Mouse (Mus musculus) liver (tissue): ENCODE results near the gene Cdc25a.

Experiments used
- DNase-seq: peaks from one replicate; pipeline ENCODE4 v3.0.0-alpha.2; 2020; ENCODE audit warnings: mixed read lengths

Cdc25a gene

DNA sequence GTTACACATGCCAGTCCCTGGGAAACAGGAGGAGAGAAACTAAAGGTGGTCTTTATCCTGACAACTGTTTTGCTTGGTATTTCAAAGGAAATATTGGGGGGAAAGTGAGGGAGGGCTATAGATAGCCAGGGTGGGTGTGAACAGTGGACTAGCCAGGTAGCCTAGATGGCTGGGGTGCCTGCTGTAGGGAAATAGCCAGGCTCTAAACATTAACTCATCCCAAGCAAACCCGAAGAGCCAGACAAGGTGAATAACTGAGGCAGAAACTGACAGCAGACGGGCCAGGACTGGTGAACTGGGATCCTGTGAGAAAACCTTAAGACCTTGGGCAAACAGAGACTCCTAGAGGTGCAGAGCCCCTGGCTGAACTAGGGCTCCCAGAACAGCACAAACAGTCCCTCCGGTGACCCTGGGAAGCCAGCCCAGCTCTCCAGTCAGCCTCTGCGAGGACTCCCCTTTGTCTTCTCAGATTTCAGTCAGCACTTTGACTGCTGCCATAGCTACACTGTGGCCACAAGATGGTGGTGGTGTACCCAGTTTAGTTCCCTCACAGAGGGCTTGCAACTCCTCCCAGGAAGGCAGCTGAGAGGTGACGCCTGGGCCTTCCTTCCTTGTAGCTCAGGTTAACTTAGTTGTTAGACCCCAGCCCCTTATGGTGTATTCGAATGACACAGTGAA is 19.2 kb downstream of the Cdc25a start:
- DNase-seq = peak; percentile 64

DNA sequence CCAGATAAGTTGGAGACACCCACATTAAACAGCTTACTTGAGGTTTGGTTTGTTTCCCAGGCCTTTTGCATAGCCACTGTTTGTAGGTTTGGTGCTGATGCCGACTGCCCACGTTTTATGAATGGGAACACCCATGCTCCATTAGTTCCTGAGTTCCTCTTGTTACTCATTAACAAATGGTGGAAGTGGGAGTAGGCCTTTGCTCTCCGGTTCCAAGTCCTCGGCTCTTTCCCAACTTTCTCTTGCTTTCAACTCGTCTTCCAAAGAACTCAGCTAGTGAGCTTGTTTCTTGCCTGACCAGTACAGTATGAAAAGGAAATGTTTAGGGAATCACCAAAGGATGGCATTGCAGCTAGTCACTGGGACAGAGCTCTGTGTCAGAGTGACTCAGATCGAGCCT is 20.2 kb downstream of the Cdc25a start:
- no peak for DNase-seq

DNA sequence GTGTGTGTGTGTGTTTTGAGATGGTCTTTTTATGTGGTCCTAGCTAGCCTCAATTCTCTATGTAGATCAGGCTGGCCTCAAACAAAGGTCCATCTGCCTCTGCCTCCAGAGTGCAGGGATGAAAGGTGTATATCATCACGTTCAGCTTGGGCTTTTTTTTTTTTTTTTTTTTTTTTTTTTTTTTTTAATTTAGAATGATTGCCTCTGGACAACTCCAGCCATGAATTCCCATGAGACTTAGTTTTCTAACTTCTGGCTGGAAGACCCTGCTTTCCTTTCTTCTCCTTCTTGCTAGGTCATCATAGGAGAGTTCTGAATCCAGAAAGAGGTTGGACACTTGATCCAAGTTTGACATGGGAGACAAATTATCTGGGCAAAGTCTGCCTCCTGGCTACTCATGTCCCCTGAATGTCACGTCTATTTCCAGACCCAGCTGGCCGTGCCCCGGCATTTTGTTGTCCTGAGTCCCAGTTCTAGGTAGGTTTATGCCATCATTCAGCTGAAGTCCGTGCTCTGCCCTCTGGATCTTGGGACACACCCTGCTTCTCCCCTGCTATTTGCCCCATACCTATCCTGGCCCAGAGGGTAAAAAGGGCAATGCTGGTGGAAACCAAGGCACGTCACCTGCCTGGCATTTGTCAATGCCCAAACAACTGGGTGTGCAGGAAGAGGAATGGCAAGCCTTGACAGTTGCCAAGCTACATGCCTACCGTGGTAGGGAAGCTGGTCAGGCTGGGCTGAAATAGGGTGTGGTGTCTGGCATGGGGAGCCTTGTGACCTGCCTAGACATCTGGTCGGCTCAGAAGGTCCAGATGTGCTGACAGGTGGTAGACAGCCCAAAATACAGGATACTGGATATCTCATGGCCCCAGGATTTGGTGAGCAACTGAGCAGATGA is 21.1 kb downstream of the Cdc25a start:
- no peak for DNase-seq

DNA sequence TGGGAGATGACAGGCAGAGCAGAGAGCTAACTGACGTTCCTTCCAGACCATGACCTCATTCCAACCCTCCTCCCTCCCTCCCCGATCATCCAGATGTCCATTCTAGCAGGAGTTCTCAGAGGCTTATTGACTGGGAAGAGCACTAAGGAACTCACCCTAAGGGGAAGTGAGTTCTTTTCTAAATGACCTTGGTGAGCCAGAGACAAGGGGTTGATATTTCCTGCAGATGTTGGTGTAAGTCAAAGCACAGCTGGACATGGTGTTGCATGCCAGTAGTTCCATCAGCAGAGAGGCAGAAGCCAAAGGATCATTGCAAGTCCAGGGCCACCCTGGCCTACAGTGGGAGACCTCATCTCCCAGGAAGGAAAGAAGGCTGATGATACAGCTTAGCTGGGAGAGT is 22.6 kb downstream of the Cdc25a start:
- no peak for DNase-seq

DNA sequence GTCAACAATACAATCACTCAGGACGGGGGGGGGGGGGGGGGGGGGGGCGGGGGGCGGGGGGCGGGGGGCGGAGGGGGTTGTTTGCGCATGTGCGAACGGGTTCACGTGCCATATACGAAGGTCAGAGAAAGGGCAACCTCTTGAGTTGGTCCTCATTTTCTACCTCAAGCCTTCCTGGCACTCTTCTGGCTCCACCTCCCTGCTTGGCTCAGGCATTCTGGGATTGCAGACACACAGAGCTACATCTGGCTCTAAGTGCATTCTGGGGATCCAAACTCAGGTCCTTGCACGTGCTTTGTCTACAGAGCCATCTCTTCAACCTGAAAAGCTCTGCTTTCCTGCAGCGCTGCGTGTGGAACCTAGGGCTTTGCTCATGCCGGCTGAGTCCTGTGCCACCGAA is 24.0 kb downstream of the Cdc25a start:
- DNase-seq = no peak

DNA sequence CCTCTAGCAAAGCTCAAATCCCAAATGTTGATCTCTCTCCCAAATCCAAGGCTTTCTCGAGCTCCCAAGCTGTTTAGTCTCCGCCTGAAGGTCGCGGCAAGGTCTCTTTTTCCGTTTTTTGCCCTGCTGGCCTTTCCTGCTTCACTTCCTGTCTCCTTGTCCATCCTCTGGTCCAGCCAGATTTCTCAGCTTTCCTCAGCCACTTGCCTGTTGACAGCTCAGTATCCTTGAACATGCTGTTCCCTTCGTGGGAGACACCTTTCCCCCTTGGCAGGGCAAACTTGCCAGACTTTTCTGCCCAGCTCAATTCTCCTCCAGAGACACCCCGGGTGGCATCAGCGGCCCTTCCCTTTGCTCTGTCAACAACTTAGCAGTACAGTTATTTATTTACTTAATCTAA is 24.4 kb downstream of the Cdc25a start:
- no peak for DNase-seq

DNA sequence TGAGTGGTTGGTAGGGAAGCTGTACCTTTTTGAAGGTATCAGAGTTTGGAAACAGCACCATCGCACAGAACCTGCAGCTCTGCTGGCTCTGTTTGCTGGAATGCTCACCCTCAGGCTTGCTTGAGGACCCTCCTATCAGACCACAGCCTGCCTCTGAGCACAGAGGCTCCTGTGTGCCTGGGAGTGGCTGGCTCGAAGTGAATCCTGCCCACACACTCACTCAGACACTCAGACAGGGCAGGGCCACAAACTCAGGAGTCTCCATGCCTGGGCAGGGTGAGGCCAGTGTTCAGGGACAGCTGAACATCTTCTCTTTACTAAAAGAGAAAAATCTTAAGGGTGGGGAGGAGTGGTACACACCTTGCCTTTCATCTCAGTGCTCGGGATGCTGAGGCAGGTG is 25.2 kb downstream of the Cdc25a start:
- DNase-seq = no peak

DNA sequence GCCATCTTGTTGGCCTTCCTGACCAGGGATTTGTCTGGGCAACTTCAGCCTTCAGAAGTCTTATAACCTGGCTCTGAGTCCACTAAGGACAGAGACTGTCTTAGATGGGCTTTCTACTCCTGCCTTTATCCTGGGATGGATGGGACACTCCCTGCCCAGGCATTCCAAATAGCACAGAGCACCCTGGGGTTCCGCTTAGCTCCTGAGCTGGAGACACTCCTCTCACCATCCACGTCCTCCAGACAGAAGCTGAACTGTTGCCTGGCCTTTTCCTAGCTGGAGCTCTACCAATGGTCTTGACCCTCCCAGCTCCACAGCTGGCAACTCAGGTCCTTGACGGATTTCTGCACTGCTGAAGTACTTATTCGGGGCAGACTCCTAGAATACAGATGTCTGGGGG is 26.9 kb downstream of the Cdc25a start:
- DNase-seq = no peak

DNA sequence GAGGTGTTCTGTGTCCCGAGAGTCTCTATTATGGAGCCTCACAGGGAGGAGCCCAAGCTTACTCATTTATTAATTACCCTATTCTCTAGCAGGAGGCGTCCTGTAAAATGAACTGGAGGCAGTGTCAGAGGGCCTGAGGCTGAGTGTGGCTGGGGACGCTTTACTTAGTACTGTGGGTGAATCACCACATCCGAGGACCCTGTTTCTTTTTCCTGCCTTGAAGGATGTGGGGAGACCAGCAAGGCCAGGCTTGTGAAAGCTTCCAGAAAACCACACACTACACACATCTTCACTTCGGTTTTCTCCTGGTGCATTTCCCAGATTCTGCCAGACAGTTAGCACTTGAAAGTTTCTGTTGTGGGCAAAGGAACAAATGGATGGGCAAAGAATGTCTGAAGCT is 27.4 kb downstream of the Cdc25a start:
- DNase-seq = no peak

DNA sequence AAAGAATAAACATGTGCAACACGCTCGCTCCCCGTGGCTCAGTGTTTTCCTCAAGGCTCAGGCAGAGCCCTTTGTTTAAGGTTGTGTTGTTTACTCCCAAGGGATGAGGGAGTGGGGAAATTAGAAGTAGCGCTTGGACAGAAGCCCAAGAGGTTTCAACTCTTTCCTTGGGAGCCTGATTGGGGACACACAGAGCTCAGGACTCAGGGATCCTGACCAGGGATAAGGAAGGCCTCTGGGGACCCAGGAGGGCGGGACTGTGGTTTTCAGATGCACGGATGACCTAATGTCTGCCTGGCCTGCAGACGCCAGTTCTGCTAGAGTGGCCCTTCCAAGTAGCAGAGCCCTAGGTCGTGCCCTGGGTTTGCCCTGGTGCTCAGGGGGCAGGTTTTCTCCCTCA is 31.9 kb downstream of the Cdc25a start:
- DNase-seq = no peak

DNA sequence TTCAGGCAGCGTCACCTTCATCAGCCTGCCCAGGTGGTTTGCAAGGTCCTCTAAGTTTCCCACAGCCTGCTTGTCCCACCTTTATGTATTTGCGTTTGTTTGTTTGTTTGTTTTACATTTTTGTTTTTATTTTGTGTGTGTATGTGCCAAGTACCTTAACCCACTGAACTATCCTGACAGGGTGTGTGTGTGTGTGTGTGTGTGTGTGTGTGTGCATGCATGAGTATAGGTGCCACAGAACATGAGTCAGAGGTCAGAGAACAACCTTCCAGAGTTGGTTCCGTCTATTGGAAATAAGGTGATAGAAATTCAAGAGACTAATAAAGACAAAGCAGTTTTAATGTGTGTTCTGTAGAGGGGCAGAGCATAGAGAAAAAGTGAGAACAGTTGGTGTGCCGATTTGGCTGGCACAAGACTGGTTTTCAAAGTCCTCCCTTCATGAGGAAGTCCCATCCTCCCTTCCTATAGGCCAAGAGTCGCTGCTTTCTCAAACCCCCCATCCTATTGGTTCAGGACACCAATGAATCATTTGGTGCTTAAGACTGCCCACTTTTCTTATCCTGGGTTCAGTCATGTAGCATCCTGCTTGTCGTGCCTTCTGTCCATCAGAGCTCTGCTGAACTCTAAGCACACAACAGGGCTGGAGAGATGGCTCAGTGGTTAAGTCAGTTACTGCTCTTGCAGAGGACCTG is 32.5 kb downstream of the Cdc25a start:
- no peak for DNase-seq

DNA sequence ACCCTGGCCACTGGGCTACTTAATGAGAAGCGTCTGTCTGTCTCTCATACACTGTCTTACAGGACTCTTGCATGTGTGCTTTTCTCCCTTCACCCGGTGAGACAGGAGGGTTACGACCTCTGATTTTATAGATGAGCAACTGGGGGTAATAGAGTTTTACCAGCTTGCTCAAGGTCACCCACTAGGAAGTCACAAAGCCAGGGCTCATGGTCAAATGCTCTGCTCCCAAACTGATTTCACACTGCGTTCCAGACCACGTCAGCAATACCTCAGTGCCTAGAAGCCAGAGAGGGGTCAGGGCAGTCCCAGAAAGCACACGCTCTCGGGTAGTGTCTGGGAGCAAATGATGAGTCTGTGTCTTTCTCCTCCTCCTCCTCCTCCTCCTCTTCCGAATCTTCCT is 33.7 kb downstream of the Cdc25a start:
- no peak for DNase-seq

DNA sequence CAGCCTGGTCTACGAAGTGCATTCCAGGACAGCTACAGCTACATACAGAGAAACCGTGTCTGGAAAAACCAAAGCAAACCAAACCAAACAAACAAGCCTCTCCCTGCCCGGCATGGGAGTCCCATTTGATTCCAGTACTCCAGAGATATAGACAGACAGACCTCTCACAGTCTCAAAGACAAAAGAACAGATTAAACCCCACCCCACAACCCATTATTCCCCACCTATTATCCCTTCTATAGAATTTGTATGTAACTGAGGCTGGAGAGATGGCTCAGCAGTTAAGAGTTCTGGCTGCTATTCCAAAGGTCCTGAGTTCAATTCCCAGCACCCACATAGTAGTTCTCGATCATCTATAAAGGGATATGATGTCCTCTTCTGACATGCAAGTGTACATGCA is 34.5 kb downstream of the Cdc25a start:
- DNase-seq = no peak

DNA sequence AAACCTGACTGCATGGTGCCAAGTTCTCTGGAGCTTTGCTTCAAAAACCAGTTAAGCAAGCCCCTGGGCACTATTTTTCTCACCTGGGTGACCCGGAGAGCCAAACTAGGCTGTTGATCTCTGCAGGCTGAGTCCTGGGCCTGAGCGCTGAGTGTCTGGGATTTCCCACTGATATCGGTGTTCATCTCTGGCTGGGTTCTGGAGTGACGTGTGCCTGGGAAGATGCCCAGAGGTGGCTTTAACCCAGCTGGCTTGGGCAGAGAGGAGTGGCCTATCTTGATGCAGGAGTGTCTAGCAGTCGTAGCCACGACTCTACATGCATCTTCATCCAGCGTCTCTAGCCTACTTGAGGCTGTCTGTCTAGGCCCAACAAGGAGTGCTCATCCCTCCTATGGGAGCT is 36.4 kb downstream of the Cdc25a start:
- DNase-seq = no peak

DNA sequence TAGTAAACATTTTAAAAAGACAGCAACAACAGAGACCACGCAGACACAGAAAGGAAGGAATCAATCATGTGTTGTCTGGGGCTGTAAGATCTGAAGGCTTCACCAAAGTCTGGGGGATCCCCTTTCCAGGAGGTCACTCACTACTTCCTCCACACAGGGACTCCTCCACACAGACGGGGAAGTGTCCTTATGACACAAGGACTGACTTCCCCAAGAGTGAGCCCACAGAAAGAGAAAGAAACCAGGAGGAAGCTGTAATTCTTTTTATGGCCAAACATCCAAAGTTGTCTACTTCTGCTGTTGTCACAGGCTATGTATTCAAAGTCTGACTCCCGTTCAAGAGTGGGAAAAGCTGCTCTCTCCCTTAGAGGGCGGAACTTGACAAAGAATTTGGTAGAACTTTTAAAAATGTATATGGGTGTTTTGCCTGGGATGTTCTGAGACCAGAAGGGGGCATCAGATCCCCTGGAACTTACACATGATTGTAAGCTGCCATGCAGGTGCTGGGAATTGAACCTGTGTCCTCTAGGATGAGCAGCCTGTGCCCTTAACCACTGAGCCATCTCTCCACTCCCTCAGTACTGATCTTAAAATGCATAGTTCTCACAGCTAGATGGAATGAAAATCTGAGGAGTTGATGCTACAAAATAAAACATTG is 39.0 kb downstream of the Cdc25a start:
- peak; percentile 9 for DNase-seq

DNA sequence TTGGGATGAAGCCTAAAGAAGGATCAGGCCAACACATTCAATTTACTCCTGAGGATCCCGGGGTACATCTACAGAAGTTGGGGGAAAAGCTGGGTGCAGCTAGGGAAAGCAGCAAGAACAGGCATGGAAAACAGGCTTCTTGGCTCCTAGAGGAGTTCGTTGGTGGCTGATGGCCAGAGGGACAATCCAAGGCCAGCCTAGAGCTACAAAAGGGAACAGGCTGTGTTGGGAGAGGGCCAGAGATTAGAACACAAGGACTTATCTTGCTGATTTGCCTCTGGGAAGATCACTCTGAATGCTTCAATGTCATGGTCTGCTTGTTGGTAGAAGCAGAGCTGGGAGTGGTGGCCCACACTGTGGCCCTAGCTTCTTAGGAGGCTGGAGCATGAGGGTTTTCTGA is 42.6 kb downstream of the Cdc25a start:
- no peak for DNase-seq

DNA sequence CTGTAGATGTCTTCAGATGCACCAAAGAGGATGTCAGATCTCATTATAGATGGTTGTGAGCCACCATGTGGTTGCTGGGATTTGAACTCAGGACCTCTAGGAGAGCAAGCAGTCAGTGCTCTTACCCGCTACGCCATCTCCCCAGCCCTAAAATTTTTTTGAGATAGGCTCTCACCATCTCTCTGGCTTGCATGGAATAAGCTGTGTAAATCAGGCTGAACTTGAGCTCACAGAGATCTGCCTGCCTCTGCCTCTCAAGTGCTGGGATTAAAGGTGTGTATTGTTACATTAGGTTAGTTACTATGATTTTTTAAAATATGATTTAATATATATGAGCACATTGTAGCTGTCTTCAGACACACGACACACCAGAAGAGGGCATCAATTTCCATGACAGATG is 53.8 kb downstream of the Cdc25a start:
- no peak for DNase-seq

DNA sequence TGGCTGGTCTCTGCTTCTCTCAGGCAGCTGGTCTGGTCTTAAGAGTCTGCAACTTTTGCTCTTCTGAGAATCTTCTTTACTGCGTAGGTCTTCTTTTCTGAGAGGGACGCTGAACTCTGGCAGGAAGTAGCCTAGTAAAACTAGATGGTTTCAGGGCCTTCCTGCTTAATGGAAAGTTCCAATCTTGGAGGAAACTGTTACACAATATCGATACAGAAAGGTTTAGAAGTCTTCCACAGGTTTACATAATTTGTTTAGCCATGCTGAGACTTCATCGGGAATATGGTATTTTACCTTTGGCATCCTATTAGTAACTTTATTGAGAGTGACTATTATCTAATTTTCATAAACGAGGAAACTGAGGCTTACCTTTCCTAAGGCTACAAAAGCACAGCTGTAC is 54.7 kb downstream of the Cdc25a start:
- no peak for DNase-seq

DNA sequence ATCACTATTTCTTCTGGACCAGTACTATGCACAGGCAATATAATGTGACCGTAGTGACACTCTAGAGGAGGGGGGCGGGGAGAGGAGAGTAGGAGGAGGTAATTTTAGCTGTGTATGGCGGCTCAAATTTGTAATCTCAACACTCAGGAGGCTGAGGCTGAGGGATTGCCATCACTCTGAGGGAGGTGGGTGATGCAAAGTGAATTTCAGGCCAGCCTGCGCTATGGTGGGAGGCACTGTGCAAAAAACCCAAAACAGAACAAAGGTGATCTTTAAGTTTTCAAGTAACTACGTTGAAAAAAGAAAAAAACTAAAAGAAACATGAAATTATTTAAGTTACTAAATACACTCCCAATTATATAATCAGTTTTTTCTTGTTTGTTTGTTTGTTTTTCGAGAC is 55.4 kb downstream of the Cdc25a start:
- DNase-seq = no peak

DNA sequence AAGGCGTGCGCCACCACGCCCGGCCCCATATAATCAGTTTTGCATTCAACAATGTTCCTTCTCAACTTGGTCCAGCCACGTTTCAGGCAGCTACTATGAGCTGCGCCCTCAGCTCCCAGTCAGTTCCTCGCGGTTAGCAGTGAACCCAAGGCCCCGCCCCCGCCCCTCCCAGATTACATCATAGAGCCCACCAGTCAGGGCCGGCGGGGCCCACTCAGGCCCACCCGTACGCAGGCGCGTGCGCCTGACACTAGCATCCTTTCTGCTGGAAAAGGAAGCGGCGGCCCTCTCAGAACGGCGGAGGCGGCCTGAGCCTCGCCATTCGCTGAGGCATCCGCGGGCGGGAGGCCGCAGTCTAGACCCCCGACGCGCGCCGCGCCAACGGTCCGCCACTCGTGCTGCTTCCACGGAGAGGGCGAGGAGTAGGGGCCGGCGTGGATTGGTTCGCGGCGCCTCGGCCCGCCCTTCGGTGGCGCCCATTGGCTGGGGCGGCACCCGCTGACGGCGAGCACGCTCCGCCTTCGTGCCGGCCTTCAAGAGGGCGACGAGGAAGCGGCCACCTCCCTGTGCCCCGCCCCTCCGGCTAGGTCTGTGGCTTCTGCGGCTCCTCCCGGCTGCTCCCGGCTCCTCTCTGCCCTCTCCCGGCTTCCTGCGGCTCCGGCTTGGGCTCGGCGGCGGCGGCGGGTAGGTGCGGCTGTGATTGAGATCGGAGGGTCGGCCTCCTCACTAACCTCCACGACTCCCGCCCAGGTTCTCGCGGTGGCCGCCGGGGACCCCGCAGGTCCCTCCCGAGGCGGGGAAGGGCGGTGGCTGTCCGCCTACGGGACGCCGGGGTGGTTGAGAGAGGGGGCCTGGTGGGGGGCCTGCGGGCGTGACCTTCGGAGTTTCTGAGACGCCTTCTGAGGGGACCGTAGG is 56.1 kb downstream of the Cdc25a start, which contains the start of gene Map4:
Map4 (plus strand) TSS at position 204 of the 915 bp plus-strand sequence.
- peak; percentile 96 for DNase-seq

DNA sequence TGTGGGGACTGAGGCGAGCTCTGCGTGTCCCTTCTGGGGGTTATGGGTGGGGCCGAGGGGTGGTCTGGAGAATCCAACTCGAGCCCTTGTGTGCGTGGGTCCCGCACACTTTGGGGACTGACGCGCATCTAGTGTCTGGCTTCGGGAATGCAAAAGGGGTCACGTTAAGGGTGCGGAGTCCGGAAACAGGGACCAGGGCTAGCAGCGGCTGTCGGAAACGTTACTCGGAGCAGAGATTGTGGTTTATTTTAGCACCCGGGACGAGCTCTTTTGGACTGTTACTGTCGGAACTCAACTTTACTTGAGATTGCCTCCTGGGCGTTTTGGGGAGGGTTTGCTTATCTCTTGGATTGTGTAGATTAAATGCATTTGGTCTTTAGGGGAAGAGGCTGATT is 57.0 kb downstream of the Cdc25a start:
- peak; percentile 9 for DNase-seq

DNA sequence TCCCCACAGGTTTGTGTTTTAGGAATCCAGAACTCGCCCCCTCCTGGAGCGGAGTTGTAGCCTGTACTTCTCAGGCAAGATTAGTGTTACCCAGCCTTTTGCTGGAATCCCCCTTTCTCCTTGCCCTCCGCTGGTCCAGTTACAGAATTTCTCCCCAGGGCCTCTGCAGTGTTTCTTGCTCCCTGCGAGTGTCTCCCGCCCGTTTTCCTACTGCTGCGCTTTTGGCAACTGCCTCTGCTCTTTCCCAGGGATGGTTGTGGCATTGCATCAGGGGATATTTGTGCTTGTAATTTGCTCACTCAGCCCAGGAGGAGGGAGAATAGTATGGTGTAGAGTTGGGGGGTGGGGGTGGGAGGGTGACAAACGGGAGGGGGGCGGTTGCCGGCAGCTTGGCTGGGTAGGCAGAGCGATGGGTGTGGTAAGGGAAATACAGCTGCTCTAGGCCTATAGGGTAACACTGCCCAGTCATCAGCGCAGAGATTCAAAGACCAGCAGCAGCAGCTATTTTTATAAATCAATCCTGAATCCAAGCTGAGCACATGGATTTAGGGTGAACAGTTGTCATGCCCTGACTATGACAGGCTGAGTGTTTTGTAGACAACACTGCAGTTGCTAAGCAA is 57.5 kb downstream of the Cdc25a start:
- peak; percentile 14 for DNase-seq
